Mouse (Mus musculus) liver, postnatal 0 days (tissue): ENCODE results near the gene Bcl9. TPM values are rescaled to one million over a fixed set of nuclear protein-coding genes. Genes with fewer than 3 reads are reported as not detected.

Source experiments
- ATAC-seq: fragments of 200-750 bp; cut with Nextera tagmentation; 2 replicates; pipeline ENCODE4 v1.8.0; 2017; ENCODE audit warnings: mild to moderate bottlenecking, moderate library complexity
- DNase-seq: peaks from one replicate; pipeline ENCODE4 v3.0.0-alpha.2; 2016
- H3K27ac ChIP-seq: fragments of 300-500 bp; sonication (generic); 2 replicates; pipeline ENCODE4 v1.5.1; 2014; ENCODE audit warnings: antibody characterized with exemption, moderate library complexity, mild to moderate bottlenecking, low read depth
- H3K27me3 ChIP-seq: fragments of 300-500 bp; sonication (generic); 2 replicates; pipeline ENCODE4 v1.6.1; 2014; ENCODE audit warnings: low read length, control low read depth, mixed read lengths; ENCODE audit not compliant: insufficient read depth
- H3K36me3 ChIP-seq: fragments of 300-500 bp; sonication (generic); replicated peaks from 2 replicates; pipeline ENCODE4 v1.6.1; 2014; ENCODE audit warnings: mild to moderate bottlenecking, control low read depth, low read length, moderate library complexity, mixed read lengths; ENCODE audit not compliant: insufficient read depth
- H3K4me1 ChIP-seq: fragments of 300-500 bp; sonication (generic); 2 replicates; pipeline ENCODE4 v1.6.1; 2014; ENCODE audit warnings: antibody characterized with exemption, mild to moderate bottlenecking, control low read depth; ENCODE audit not compliant: insufficient read depth
- H3K4me2 ChIP-seq: fragments of 300-500 bp; sonication (generic); 2 replicates; pipeline ENCODE4 v1.6.1; 2014; ENCODE audit warnings: low read depth, mild to moderate bottlenecking, low read length, moderate library complexity, mixed read lengths
- H3K4me3 ChIP-seq: fragments of 300-500 bp; sonication (generic); 2 replicates; pipeline ENCODE4 v1.5.1; 2014; ENCODE audit warnings: low read depth, low read length
- H3K9ac ChIP-seq: fragments of 300-500 bp; sonication (generic); replicated peaks from 2 replicates; pipeline ENCODE4 v1.6.1; 2014; ENCODE audit warnings: mild to moderate bottlenecking, moderate library complexity
- H3K9me3 ChIP-seq: fragments of 300-500 bp; sonication (generic); 2 replicates; pipeline ENCODE4 v1.6.1; 2016; ENCODE audit warnings: mild to moderate bottlenecking, control low read depth, low read length, mixed read lengths
- CTCF ChIP-seq: sonication (generic); IDR thresholded peaks from 2 replicates; pipeline ENCODE4 v1.5.1; 2016; ENCODE audit warnings: antibody characterized with exemption, low read depth
- EP300 ChIP-seq: IDR thresholded peaks from 2 replicates; pipeline ENCODE4 v1.6.1; 2016; ENCODE audit warnings: antibody characterized with exemption, low read depth, mild to moderate bottlenecking
- WGBS: fragments of 180-500 bp; shearing (Covaris S2); extraction: QIAGEN DNeasy Blood & Tissue Kit; methylation state at CpG from one replicate; pipeline ENCODE4 v1.1.7; 2014; ENCODE audit not compliant: insufficient replicate concordance; 5-methylcytosine and 5-hydroxymethylcytosine counted together
- polyA plus RNA-seq: library from polyadenylated mRNA; unstranded; fragments of >200 nt; fragmentation: Nextera tagmentation; extraction: Ambion mirVana; gene quantifications from 2 replicates; pipeline ENCODE4 v1.2.1, GENCODE M21; 2015

Gene Bcl9
- polyA plus RNA-seq, 1 experiment from 2014 or later, result 3.7 TPM

GRCm38 (mm10) chr3:97225231-97225630, 72.5 kb downstream of the Bcl9 start:
- Histone ChIP-seq H3K9me3 (no peaks in the 10 kb centered on the region), H3K36me3 (peaks cover 16% of the 10 kb centered on the region), H3K9ac (no peak overlapping the region), H3K4me2 (no peak overlapping the region), H3K4me3 (no peak overlapping the region), H3K27ac (no peak overlapping the region), H3K4me1 (peaks cover 19% of the 10 kb centered on the region), H3K27me3 (no peaks in the 10 kb centered on the region)
- WGBS, result 70% methylated on average over 5 of the region's 5 CpGs
- TF ChIP-seq CTCF, result no peak
- TF ChIP-seq EP300, result no peak
- no peak for DNase-seq
- ATAC-seq, result no peak

GRCm38 (mm10) chr3:97223261-97223660, 74.5 kb downstream of the Bcl9 start:
- Histone ChIP-seq H3K36me3 (peaks cover 24% of the 10 kb centered on the region), H3K27me3 (no peaks in the 10 kb centered on the region), H3K4me2 (no peak overlapping the region), H3K4me1 (peaks cover 19% of the 10 kb centered on the region), H3K9ac (no peak overlapping the region), H3K27ac (no peak overlapping the region), H3K4me3 (no peak overlapping the region), H3K9me3 (no peaks in the 10 kb centered on the region)
- TF ChIP-seq CTCF (no peak), EP300 (no peak)
- DNase-seq (no peak), ATAC-seq (no peak)
- 76% methylated on average over 9 of the region's 9 CpGs for WGBS

GRCm38 (mm10) chr3:97215526-97215925, 82.2 kb downstream of the Bcl9 start:
- no peak overlapping the region for H3K9ac ChIP-seq
- no peak overlapping the region for H3K27ac ChIP-seq
- H3K36me3 ChIP-seq, result peaks cover 47% of the 10 kb centered on the region
- no peaks in the 10 kb centered on the region for H3K9me3 ChIP-seq
- H3K4me3 ChIP-seq, result no peak overlapping the region
- no peaks in the 10 kb centered on the region for H3K27me3 ChIP-seq
- ATAC-seq, result no peak
- WGBS, result 62% methylated on average over 3 of the region's 3 CpGs
- H3K4me1 ChIP-seq, result no peaks in the 10 kb centered on the region
- no peak overlapping the region for H3K4me2 ChIP-seq
- DNase-seq, result no peak
- TF ChIP-seq CTCF (no peak), EP300 (no peak)

- H3K27me3 ChIP-seq, result no peaks in the 10 kb centered on the region
- no peak overlapping the region for H3K4me2 ChIP-seq
- H3K36me3 ChIP-seq, result peaks cover 45% of the 10 kb centered on the region
- WGBS, result 62% methylated on average over 1 of the region's 1 CpGs
- TF ChIP-seq EP300 (no peak), CTCF (no peak)
- no peaks in the 10 kb centered on the region for H3K9me3 ChIP-seq
- DNase-seq (no peak), ATAC-seq (no peak)
- no peak overlapping the region for H3K4me3 ChIP-seq
- no peaks in the 10 kb centered on the region for H3K4me1 ChIP-seq
- no peak overlapping the region for H3K27ac ChIP-seq
- H3K9ac ChIP-seq, result no peak overlapping the region
Measured at GRCm38 (mm10) chr3:97214439-97214838, 83.3 kb downstream of the Bcl9 start.

GRCm38 (mm10) chr3:97213871-97214270, 83.8 kb downstream of the Bcl9 start:
- DNase-seq, result no peak
- Histone ChIP-seq H3K4me3 (no peak overlapping the region), H3K9me3 (no peaks in the 10 kb centered on the region), H3K27ac (no peak overlapping the region), H3K36me3 (peaks cover 43% of the 10 kb centered on the region), H3K27me3 (no peaks in the 10 kb centered on the region), H3K9ac (no peak overlapping the region), H3K4me1 (no peaks in the 10 kb centered on the region), H3K4me2 (no peak overlapping the region)
- no peak for TF ChIP-seq CTCF
- TF ChIP-seq EP300, result no peak
- 88% methylated on average over 10 of the region's 10 CpGs for WGBS
- ATAC-seq, result no peak

- Histone ChIP-seq H3K4me1 (no peaks in the 10 kb centered on the region), H3K27ac (no peak overlapping the region), H3K9me3 (no peaks in the 10 kb centered on the region), H3K27me3 (no peaks in the 10 kb centered on the region), H3K4me2 (no peak overlapping the region), H3K9ac (no peak overlapping the region), H3K36me3 (peaks cover 46% of the 10 kb centered on the region), H3K4me3 (no peak overlapping the region)
- 31% methylated on average over 5 of the region's 5 CpGs for WGBS
- no peak for TF ChIP-seq EP300
- TF ChIP-seq CTCF, result no peak
- ATAC-seq (peak; percentile 17; the same call in 1 of the 2 replicates), DNase-seq (no peak)
Measured at GRCm38 (mm10) chr3:97211177-97211576, 86.5 kb downstream of the Bcl9 start.

GRCm38 (mm10) chr3:97209351-97209750, 88.4 kb downstream of the Bcl9 start:
- ATAC-seq (no peak), DNase-seq (no peak)
- Histone ChIP-seq H3K27me3 (no peaks in the 10 kb centered on the region), H3K36me3 (peaks cover 43% of the 10 kb centered on the region), H3K4me2 (no peak overlapping the region), H3K27ac (no peak overlapping the region), H3K4me3 (no peak overlapping the region), H3K9me3 (no peaks in the 10 kb centered on the region), H3K4me1 (no peaks in the 10 kb centered on the region), H3K9ac (no peak overlapping the region)
- 80% methylated on average over 9 of the region's 9 CpGs for WGBS
- no peak for TF ChIP-seq CTCF
- no peak for TF ChIP-seq EP300
